Mouse (Mus musculus) erythroblast, embryonic 14.5 days (primary cell): ENCODE results near the gene Cd93.

ENCODE experiments used
- GATA1 ChIP-seq: IDR thresholded peaks from 2 replicates; pipeline ENCODE4 v1.6.1; 2012; ENCODE audit warnings: low read length, inconsistent platforms, mixed read lengths
- TAL1 ChIP-seq: IDR thresholded peaks from 3 replicates; pipeline ENCODE4 v1.6.1; 2012; ENCODE audit warnings: low read length, inconsistent platforms, mixed read lengths

DNA sequence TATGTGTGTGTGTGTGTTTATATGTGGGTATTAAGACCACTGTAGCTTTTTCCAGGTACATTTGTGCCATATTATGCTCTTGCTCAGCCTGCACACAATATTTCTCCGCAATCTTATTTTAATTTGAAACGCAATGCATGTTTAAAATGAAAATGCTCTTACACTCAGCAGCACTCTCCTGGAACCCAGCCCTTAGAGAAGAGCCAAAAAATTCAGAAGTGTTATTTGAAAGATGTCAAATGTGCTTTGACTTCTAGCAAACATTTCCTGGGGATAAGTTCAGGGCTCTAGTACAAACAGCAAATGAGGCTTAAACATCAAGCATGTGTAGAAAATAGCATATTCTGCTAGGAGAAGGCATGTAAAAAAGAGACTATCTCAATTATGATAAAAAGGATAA is 23.6 kb downstream of the Cd93 start:
- no peak for TF ChIP-seq TAL1
- TF ChIP-seq GATA1, result no peak
